Mouse (Mus musculus) liver, embryonic 11.5 days (tissue): ENCODE measurements around the gene Pus7. TPM values are rescaled to one million over a fixed set of nuclear protein-coding genes. Genes with fewer than 3 reads are reported as not detected.
"Not testable (repeated sequence)": the region's sequence is repeated elsewhere in the genome, so short reads cannot be mapped to it uniquely, and the experiment has no call there.

ENCODE experiments used
- ATAC-seq: fragments of 200-750 bp; cut with Nextera tagmentation; replicated peaks from 2 replicates; pipeline ENCODE4 v1.8.0; 2017; ENCODE audit warnings: moderate number of reproducible peaks, mild to moderate bottlenecking, moderate TSS enrichment, moderate library complexity; ENCODE audit not compliant: low FRiP score
- DNase-seq: peaks from one replicate; pipeline ENCODE4 v3.0.0-alpha.2; 2017; ENCODE audit warnings: low spot score
- H3K27ac ChIP-seq: fragments of 300-500 bp; sonication (generic); 2 replicates; pipeline ENCODE4 v1.5.1; 2014; ENCODE audit warnings: mild to moderate bottlenecking, low read depth, low read length, control low read depth
- H3K27me3 ChIP-seq: fragments of 300-500 bp; sonication (generic); replicated peaks from 2 replicates; pipeline ENCODE4 v1.6.1; 2014; ENCODE audit warnings: low read length, mixed read lengths; ENCODE audit not compliant: control insufficient read depth, insufficient read depth
- H3K36me3 ChIP-seq: fragments of 300-500 bp; sonication (generic); 2 replicates; pipeline ENCODE4 v1.6.1; 2014; ENCODE audit warnings: mild to moderate bottlenecking, low read length, moderate library complexity, mixed read lengths; ENCODE audit not compliant: control insufficient read depth, insufficient read depth
- H3K4me1 ChIP-seq: fragments of 300-500 bp; sonication (generic); replicated peaks from 2 replicates; pipeline ENCODE4 v1.6.1; 2014; ENCODE audit warnings: low read length, mixed read lengths; ENCODE audit not compliant: control insufficient read depth, insufficient read depth
- H3K4me2 ChIP-seq: fragments of 300-500 bp; sonication (generic); 2 replicates; pipeline ENCODE4 v1.6.1; 2014; ENCODE audit warnings: mild to moderate bottlenecking, control low read depth, moderate library complexity
- H3K4me3 ChIP-seq: fragments of 300-500 bp; sonication (generic); 2 replicates; pipeline ENCODE4 v1.5.1; 2014; ENCODE audit warnings: low read depth, low read length, control low read depth
- H3K9ac ChIP-seq: fragments of 300-500 bp; sonication (generic); 2 replicates; pipeline ENCODE4 v1.6.1; 2014; ENCODE audit warnings: low read depth, low read length, control low read depth
- H3K9me3 ChIP-seq: fragments of 300-500 bp; sonication (generic); 2 replicates; pipeline ENCODE4 v1.6.1; 2016; ENCODE audit warnings: low read length, inconsistent platforms, mixed read lengths; ENCODE audit not compliant: control insufficient read depth
- WGBS: fragments of 180-500 bp; shearing (Covaris S2); extraction: QIAGEN DNeasy Blood & Tissue Kit; methylation state at CpG from one replicate; pipeline ENCODE4 v1.1.7; 2014; 5-methylcytosine and 5-hydroxymethylcytosine counted together
- polyA plus RNA-seq: library from polyadenylated mRNA; unstranded; fragments of >200 nt; fragmentation: Nextera tagmentation; extraction: Ambion mirVana; gene quantifications from 2 replicates; pipeline ENCODE4 v1.2.1, GENCODE M21; 2014

The Pus7 gene
- polyA plus RNA-seq, 1 experiment from 2014 or later, result 54.3 TPM

DNA sequence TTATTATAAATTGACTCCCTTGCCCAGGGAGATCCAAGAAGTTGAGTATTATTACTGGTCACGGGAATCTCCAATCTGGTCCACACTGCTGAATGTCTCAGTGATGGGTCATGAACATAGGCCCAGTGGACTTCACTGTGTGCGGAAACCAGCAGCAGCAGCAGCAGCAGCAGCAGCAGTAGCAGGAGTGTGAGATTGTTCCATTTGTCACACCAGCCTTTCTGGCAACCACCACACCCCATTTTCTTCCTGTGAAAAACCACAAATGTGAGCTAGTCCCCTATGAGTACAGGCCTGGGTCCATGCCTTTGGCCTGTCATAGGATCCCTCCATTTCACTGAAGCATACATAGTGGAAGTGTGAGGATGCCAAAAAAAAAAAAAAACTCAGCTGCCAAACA lies 61.6 kb downstream of the Pus7 start:
- no peak for ATAC-seq
- Histone ChIP-seq H3K9me3 (no peaks in the 10 kb centered on the region), H3K27ac (no peak overlapping the region), H3K4me3 (no peak overlapping the region), H3K9ac (no peak overlapping the region), H3K4me2 (no peak overlapping the region), H3K4me1 (peaks cover 6% of the 10 kb centered on the region), H3K27me3 (no peaks in the 10 kb centered on the region), H3K36me3 (no peaks in the 10 kb centered on the region)
- WGBS, result 88% methylated on average over 2 of the region's 2 CpGs
- no peak for DNase-seq

DNA sequence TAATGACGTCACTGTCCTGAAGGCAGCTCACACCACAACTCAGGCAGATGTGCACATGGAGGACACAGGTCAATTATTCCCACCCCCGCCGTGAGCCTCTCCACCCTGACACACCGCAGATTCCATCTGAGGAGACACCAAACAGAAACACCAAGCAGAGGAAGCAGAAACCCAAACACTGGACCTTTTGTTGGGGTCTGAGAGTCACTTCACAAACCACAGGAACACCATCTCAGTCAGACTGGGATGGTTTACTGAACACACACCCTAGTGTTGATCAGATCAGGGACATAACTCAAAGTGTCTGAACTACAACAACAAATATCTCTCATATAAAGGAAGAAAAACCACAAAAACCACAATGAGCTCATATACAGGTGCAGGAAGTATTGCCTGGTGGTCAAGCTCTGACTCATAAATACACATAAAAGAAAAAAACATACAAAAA lies 64.6 kb downstream of the Pus7 start:
- no peaks in the 10 kb centered on the region for H3K36me3 ChIP-seq
- no peaks in the 10 kb centered on the region for H3K9me3 ChIP-seq
- DNase-seq (peak; percentile 23), ATAC-seq (no peak)
- H3K27ac ChIP-seq, result no peak overlapping the region
- H3K9ac ChIP-seq, result no peak overlapping the region
- WGBS, result 73% methylated on average over 4 of the region's 4 CpGs
- peaks cover 6% of the 10 kb centered on the region for H3K4me1 ChIP-seq
- no peaks in the 10 kb centered on the region for H3K27me3 ChIP-seq
- no peak overlapping the region for H3K4me2 ChIP-seq
- no peak overlapping the region for H3K4me3 ChIP-seq

DNA sequence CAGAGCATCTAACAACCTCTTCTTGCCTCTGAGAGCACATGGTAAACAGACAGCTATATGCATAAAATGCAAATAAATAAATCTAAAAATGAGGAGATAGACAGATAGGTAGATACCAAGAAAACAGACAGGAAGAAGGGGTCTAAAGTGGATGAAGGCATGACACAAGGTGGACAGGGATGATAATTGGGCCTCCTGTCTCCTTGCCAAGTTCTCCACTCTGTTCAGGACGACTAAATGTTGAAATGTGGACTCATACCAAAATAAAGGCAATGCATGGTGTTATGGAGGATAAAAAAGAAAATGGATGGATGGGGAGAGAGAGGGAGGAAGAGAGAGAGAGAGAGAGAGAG lies 65.4 kb downstream of the Pus7 start:
- no peak overlapping the region for H3K27ac ChIP-seq
- 48% methylated on average over 1 of the region's 1 CpGs for WGBS
- peaks cover 6% of the 10 kb centered on the region for H3K4me1 ChIP-seq
- ATAC-seq (no peak), DNase-seq (no peak)
- H3K4me3 ChIP-seq, result no peak overlapping the region
- no peaks in the 10 kb centered on the region for H3K9me3 ChIP-seq
- H3K36me3 ChIP-seq, result no peaks in the 10 kb centered on the region
- no peak overlapping the region for H3K9ac ChIP-seq
- no peak overlapping the region for H3K4me2 ChIP-seq
- H3K27me3 ChIP-seq, result no peaks in the 10 kb centered on the region

DNA sequence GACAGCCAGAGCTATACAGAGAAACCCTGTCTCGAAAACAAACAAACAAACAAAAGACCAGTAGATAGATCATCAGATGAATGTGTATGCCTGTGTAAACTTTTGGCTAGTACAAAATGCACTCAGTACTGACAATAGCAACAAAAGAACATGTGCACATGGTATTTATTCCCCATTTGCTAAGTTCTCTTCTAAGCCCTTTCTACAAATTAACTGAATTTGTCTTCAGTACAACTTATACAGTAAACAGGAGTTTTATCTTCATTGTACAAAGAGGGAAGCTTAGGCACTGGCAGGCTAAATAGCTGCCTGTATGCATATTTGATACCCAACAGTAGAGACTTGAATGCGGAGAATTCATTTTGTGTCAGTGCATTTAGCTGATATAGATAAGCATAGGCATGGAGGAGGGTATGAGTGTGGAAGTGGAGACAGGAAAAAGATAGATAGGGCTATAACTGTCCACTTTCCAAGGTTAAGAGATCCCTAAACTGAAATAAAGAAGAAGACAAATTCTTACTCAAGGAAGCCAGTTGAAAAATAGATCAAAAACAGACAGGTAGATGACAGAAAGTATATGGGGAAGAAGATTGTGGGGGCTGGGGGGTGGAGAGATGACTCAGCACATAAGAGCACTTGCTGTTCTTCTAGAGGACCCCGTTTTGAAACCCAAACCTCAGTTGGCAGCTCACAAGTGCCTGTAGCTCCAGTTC lies 65.9 kb downstream of the Pus7 start:
- peaks cover 6% of the 10 kb centered on the region for H3K4me1 ChIP-seq
- H3K4me3 ChIP-seq, result no peak overlapping the region
- H3K9ac ChIP-seq, result no peak overlapping the region
- no peak for DNase-seq
- H3K36me3 ChIP-seq, result no peaks in the 10 kb centered on the region
- WGBS, result 42% methylated on average over 3 of the region's 3 CpGs
- ATAC-seq, result no peak
- no peaks in the 10 kb centered on the region for H3K27me3 ChIP-seq
- H3K9me3 ChIP-seq, result no peaks in the 10 kb centered on the region
- H3K4me2 ChIP-seq, result no peak overlapping the region
- no peak overlapping the region for H3K27ac ChIP-seq

DNA sequence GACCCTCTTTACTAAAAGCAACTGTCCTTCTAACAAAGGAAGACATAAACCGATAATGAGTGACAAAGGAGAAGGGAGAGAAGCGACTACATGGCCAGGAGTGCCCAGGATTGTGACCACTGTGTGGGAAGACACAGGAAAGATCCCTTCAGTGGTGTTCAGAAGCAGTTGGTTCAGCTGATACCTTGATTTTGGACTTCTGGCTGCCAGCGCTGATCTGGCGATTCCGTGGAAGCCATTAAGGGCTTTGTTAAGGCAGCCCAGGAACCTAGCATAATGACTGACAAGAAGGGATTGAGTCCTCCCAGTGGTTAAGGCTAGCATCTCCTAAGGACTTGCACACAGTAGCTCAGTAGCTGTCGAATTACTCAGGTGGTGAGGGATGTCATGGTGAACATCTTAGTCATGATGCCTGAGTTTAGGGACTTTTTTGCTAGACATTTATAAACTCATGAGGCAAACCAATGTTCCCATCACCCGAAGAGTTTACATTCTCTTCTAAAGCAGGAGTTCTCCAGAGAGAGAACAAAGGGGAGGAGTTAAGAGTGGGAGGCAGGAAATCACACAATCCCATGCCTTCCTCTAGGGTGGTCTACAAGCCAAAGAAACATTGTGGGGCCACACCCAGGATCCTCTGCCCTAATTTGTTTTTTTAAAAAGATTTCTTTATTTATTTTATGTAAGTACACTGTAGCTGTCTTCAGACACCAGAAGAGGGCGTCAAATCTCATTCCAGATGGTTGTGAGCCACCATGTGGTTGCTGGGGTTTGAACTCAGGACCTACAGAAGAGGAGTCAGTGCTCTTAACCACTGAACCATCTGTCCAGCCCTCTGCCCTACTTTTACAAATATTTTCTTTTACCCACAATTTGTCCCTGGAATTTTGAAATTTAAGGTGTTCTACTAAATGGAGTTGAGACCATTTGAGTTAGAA lies 69.8 kb downstream of the Pus7 start:
- Histone ChIP-seq H3K27ac (no peak overlapping the region), H3K9ac (no peak overlapping the region), H3K4me1 (peaks cover 6% of the 10 kb centered on the region), H3K4me3 (no peak overlapping the region), H3K9me3 (peaks cover 26% of the 10 kb centered on the region), H3K27me3 (no peaks in the 10 kb centered on the region), H3K36me3 (peaks cover 26% of the 10 kb centered on the region), H3K4me2 (peak overlapping the region; percentile 68; the same call in 1 of the 2 replicates)
- WGBS, result 86% methylated on average over 8 of the region's 8 CpGs
- ATAC-seq, result no peak
- DNase-seq, result no peak

DNA sequence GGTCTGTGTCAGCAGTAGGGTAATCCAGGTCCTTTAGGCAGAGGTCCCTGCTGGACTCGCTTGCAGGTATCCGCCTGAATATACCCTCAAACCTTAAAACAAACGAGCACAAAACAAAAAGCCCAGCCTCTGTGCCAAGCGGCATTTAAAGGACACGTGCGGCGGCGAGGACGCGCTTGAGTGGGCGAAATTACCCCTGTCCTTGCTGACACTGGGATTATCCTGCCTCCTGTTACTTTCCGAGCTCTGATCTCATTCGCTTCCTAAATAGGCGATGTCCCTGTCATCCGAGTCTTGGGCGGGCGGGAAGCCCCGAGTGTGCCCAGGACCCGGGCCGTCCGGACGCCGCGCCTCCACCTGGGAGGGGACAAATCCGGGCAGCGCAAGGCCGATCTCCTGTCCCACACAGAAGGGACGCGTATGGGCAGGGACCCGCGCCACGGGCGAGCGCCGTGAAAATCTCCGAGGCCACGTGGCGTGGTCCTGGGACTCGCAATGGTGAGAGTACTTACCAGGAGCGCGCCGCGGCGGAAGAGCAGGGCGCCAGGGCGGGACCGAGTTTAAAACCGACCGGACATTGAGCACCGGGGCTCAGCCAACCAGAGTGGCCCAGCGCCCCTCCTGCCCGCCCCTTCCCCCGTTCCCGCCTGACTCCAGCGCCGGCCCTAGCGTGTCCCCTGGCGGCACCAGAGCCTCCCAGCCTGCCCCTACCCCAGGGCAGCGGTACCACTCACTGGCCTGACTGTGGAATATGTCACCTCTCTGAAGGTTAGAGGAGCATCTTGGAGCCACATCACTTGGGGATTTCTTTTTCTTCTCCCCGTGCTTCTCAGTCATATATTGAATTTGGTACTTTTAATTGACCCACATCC lies 71.1 kb downstream of the Pus7 start:
- Histone ChIP-seq H3K27ac (peak overlapping the region; percentile 73; the same call in 1 of the 2 replicates), H3K36me3 (peaks cover 37% of the 10 kb centered on the region), H3K4me2 (peak overlapping the region; percentile 68), H3K4me1 (no peaks in the 10 kb centered on the region), H3K9ac (peak overlapping the region; percentile 82), H3K9me3 (peaks cover 36% of the 10 kb centered on the region), H3K4me3 (peak overlapping the region; percentile 77), H3K27me3 (no peaks in the 10 kb centered on the region)
- ATAC-seq, result peak; percentile 99
- 5% methylated on average over 59 of the region's 60 CpGs for WGBS
- peak; percentile 76 for DNase-seq

DNA sequence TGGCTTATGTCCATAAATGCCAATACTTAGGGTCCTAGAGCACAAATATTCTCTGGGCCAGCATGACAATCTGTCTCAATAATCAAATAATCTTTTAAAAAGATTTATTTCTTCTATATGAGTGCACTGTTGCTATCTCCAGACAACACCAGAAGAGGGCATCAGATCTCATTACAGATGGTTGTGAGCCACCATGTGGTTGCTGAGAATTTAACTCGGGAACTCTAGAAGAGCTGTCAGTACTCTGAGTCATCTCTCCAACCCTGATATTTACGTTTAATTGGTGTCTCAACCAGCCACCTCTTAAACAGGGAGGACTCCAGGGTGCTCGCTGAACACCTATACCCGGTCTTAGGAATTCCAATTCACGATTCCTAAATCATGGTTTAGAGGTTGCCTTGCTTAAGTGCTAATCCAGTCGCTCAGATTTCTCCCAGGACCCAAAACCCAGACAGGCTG lies 71.8 kb downstream of the Pus7 start:
- 62% methylated on average over 6 of the region's 6 CpGs for WGBS
- H3K4me2 ChIP-seq, result peak overlapping the region; percentile 68
- peak overlapping the region; percentile 73; the same call in 1 of the 2 replicates for H3K27ac ChIP-seq
- H3K27me3 ChIP-seq, H3K4me1 ChIP-seq, DNase-seq, ATAC-seq: not testable (repeated sequence)
- peak overlapping the region; percentile 77 for H3K4me3 ChIP-seq
- peaks cover 43% of the 10 kb centered on the region for H3K36me3 ChIP-seq
- peak overlapping the region; percentile 82 for H3K9ac ChIP-seq
- H3K9me3 ChIP-seq, result peaks cover 42% of the 10 kb centered on the region

DNA sequence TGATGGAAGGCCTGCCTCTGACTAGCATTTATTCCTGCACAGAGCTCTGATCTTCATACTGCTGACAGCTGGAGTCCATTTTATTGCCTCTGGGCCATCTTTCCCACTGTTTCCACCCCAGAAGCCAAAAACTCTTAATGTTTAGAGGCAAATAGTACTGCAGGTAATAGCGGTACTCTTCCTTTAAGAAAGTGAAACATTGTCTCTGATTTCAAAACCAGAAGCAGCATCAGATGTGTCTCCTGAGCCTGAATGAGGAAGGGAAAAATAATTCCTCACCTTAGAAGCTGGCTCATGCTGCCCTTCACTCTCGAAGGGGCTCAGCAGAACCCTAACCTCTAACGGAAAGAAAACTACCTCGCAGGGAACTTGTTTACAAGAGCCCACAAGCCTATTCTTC lies 72.3 kb downstream of the Pus7 start:
- no peaks in the 10 kb centered on the region for H3K27me3 ChIP-seq
- no peaks in the 10 kb centered on the region for H3K4me1 ChIP-seq
- no peak overlapping the region for H3K27ac ChIP-seq
- H3K4me3 ChIP-seq, result peak overlapping the region; percentile 77
- H3K9me3 ChIP-seq, result peaks cover 45% of the 10 kb centered on the region
- H3K4me2 ChIP-seq, result peak overlapping the region; percentile 68
- no peak for ATAC-seq
- peaks cover 47% of the 10 kb centered on the region for H3K36me3 ChIP-seq
- DNase-seq, result no peak
- WGBS, result 92% methylated on average over 4 of the region's 4 CpGs
- H3K9ac ChIP-seq, result no peak overlapping the region
